Mouse (Mus musculus) liver, adult 2 months (tissue): Measurements from ENCODE around the gene Napsa. TPM values are rescaled to one million over a fixed set of nuclear protein-coding genes. Genes with fewer than 3 reads are reported as not detected.
A peak's percentile ranks its signal among the peaks of the same experiment; 100 is the strongest.

ENCODE experiments used
- DNase-seq: peaks from one replicate; pipeline ENCODE4 v3.0.0-alpha.2; 2011; ENCODE audit warnings: low read depth, low spot score; ENCODE audit errors: extremely low read depth
- H3K27ac ChIP-seq: fragments of 200-500 bp; replicated peaks from 2 replicates; pipeline ENCODE4 v1.5.1; 2012; ENCODE audit warnings: low read depth, mild to moderate bottlenecking, control low read depth, inconsistent platforms, low read length; ENCODE audit not compliant: insufficient read depth
- H3K27me3 ChIP-seq: fragments of 200-500 bp; 2 replicates; pipeline ENCODE4 v1.6.1; 2012; ENCODE audit warnings: mild to moderate bottlenecking, moderate library complexity, low read length, inconsistent platforms; ENCODE audit not compliant: control insufficient read depth, insufficient read depth
- H3K36me3 ChIP-seq: fragments of 200-500 bp; 2 replicates; pipeline ENCODE4 v1.6.1; 2012; ENCODE audit warnings: low read length, inconsistent platforms; ENCODE audit not compliant: control insufficient read depth, insufficient read depth
- H3K4me1 ChIP-seq: fragments of 200-500 bp; 2 replicates; pipeline ENCODE4 v1.6.1; 2011; ENCODE audit warnings: low read length; ENCODE audit not compliant: control insufficient read depth, insufficient read depth
- H3K4me3 ChIP-seq: fragments of 200-500 bp; 2 replicates; pipeline ENCODE4 v1.5.1; 2011; ENCODE audit warnings: low read depth, mild to moderate bottlenecking, control low read depth, low read length, moderate library complexity; ENCODE audit not compliant: insufficient read depth
- H3K79me2 ChIP-seq: fragments of 200-500 bp; 2 replicates; pipeline ENCODE4 v1.6.1; 2012; ENCODE audit warnings: inconsistent platforms, mild to moderate bottlenecking, low read length, moderate library complexity; ENCODE audit not compliant: control insufficient read depth, insufficient read depth
- H3K9ac ChIP-seq: fragments of 200-500 bp; 2 replicates; pipeline ENCODE4 v1.6.1; 2012; ENCODE audit warnings: low read depth, mild to moderate bottlenecking, control low read depth, inconsistent platforms, low read length
- CTCF ChIP-seq: fragments of 200-500 bp; IDR thresholded peaks from 2 replicates; pipeline ENCODE4 v1.5.1; 2011; ENCODE audit warnings: low read depth, low read length, control low read depth
- POLR2A ChIP-seq: fragments of 200-500 bp; IDR thresholded peaks from 2 replicates; pipeline ENCODE4 v1.6.1; 2011; ENCODE audit warnings: low read length, control low read depth; ENCODE audit not compliant: insufficient read depth; ENCODE audit errors: extremely low read depth
- WGBS: fragments of 180-500 bp; shearing (Covaris S2); methylation state at CpG from one replicate; pipeline ENCODE4 v1.1.7; 2018; 5-methylcytosine and 5-hydroxymethylcytosine counted together
- polyA plus RNA-seq: library from polyadenylated mRNA; depleted of rRNA; stranded (reverse); fragments of >200 nt; gene quantifications from 2 replicates; pipeline ENCODE4 v1.2.3, GENCODE M21; 2012
- total RNA-seq: library from RNA; depleted of rRNA; stranded (reverse); fragments of >200 nt; gene quantifications from 2 replicates; pipeline ENCODE4 v1.2.3, GENCODE M21; 2014

Napsa gene
- total and polyA plus RNA-seq, 2 experiments, result 0.65 to 1.7 TPM

DNA sequence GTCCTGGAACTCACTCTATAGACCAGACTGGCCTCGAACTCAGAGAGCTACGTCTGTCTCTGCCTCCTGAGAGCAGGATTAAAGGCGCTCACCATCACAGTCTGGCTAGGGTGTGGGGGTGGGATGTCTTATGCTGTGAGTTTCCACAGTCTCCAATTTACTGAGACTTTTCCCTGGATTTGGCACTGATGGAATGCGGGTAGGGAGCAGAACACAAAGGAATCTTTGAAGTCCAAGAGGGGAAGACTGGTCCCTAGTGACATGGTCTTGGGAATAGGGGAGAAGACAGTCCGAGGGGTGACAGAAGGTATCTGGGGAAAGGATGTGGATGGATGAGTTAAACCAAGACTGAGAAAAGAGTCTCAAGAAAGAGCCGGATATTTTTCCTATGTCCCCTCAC is 15.5 kb downstream of the Napsa start:
- peaks cover 6% of the 10 kb centered on the region; the same call in 1 of the 2 replicates for H3K27me3 ChIP-seq
- TF ChIP-seq CTCF (no peak), POLR2A (no peak)
- 57% methylated on average over 6 of the region's 6 CpGs for WGBS
- DNase-seq, result no peak
- H3K79me2 ChIP-seq, result no peaks in the 10 kb centered on the region
- no peak overlapping the region for H3K9ac ChIP-seq
- H3K4me1 ChIP-seq, result peaks cover 3% of the 10 kb centered on the region; the same call in 1 of the 2 replicates
- no peak overlapping the region for H3K27ac ChIP-seq
- no peak overlapping the region for H3K4me3 ChIP-seq
- no peaks in the 10 kb centered on the region for H3K36me3 ChIP-seq

DNA sequence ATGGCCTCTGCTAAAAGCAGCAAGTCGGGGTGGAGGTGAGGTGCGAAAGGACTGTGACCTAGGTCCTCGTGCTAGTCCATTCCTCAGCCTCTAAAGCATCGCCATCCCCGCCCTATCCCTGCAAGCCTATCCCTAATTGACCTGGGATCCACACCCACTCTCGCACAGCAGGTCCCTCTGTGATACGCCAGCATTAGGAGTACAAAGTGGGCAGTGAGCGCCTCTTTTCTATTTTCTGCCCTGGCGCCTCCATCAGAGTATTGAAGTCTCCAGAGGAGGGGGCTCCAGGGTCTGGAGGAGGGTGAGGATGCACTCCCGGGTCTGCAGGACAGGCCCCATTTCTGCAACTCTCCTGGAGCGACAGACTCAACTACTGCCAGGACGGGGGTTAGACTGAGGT is 16.2 kb downstream of the Napsa start:
- Histone ChIP-seq H3K4me3 (no peak overlapping the region), H3K4me1 (peaks cover 3% of the 10 kb centered on the region; the same call in 1 of the 2 replicates), H3K79me2 (no peaks in the 10 kb centered on the region), H3K36me3 (no peaks in the 10 kb centered on the region), H3K27ac (no peak overlapping the region), H3K27me3 (peaks cover 6% of the 10 kb centered on the region; the same call in 1 of the 2 replicates), H3K9ac (no peak overlapping the region)
- no peak for TF ChIP-seq CTCF
- TF ChIP-seq POLR2A, result no peak
- WGBS, result 20% methylated on average over 12 of the region's 12 CpGs
- DNase-seq, result no peak

DNA sequence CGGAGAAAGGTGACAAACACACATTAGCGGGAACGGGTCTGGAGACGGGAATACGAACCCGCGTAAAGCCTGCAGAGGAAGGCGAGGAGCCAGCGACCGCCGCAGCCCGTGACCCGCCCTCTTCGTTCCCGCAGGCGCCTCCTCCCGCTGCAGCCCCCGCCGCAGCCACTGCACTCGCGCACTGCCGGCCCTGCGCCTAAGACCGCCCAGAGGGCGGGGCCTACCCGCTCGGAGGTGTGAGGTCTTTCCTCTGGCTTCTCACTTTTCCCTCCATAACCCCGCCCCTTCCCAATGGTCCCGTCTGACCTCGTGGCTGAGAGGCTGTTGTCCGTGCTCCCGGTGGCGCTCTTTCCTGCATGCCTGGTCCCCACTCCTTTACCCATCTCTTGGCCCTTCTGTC is 17.0 kb downstream of the Napsa start:
- peak overlapping the region; percentile 32; the same call in 1 of the 2 replicates for H3K9ac ChIP-seq
- no peak for TF ChIP-seq POLR2A
- no peak for TF ChIP-seq CTCF
- H3K79me2 ChIP-seq, result no peaks in the 10 kb centered on the region
- peaks cover 6% of the 10 kb centered on the region; the same call in 1 of the 2 replicates for H3K27me3 ChIP-seq
- peak overlapping the region; percentile 52 for H3K4me3 ChIP-seq
- H3K36me3 ChIP-seq, result no peaks in the 10 kb centered on the region
- no peak overlapping the region for H3K27ac ChIP-seq
- H3K4me1 ChIP-seq, result peaks cover 3% of the 10 kb centered on the region; the same call in 1 of the 2 replicates
- 1% methylated on average over 33 of the region's 33 CpGs for WGBS
- DNase-seq, result peak; percentile 73

DNA sequence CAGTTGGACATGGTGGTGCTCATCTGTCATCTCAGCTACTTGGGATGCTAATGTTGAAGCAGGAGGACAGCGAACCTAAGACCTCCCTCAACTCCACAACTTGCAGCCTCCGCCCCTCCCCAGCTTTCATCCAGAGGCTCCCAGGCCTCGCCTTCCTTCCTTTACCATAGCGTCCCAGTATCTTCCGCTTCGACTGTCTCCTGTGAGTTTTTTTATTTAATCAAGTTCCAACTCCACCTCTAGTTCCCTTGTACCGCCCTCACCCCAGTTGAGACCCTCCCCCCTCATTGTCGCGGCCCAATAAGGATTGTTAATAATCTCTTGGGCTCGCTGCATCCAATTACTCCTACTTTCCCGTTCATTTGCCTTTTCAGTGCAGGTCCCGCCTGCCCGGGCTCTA is 17.8 kb downstream of the Napsa start:
- H3K36me3 ChIP-seq, result no peaks in the 10 kb centered on the region
- peak; percentile 30 for DNase-seq
- H3K79me2 ChIP-seq, result no peaks in the 10 kb centered on the region
- peaks cover 6% of the 10 kb centered on the region; the same call in 1 of the 2 replicates for H3K27me3 ChIP-seq
- TF ChIP-seq POLR2A (no peak), CTCF (no peak)
- no peak overlapping the region for H3K9ac ChIP-seq
- H3K27ac ChIP-seq, result no peak overlapping the region
- H3K4me1 ChIP-seq, result peaks cover 3% of the 10 kb centered on the region; the same call in 1 of the 2 replicates
- H3K4me3 ChIP-seq, result no peak overlapping the region
- 22% methylated on average over 13 of the region's 13 CpGs for WGBS

DNA sequence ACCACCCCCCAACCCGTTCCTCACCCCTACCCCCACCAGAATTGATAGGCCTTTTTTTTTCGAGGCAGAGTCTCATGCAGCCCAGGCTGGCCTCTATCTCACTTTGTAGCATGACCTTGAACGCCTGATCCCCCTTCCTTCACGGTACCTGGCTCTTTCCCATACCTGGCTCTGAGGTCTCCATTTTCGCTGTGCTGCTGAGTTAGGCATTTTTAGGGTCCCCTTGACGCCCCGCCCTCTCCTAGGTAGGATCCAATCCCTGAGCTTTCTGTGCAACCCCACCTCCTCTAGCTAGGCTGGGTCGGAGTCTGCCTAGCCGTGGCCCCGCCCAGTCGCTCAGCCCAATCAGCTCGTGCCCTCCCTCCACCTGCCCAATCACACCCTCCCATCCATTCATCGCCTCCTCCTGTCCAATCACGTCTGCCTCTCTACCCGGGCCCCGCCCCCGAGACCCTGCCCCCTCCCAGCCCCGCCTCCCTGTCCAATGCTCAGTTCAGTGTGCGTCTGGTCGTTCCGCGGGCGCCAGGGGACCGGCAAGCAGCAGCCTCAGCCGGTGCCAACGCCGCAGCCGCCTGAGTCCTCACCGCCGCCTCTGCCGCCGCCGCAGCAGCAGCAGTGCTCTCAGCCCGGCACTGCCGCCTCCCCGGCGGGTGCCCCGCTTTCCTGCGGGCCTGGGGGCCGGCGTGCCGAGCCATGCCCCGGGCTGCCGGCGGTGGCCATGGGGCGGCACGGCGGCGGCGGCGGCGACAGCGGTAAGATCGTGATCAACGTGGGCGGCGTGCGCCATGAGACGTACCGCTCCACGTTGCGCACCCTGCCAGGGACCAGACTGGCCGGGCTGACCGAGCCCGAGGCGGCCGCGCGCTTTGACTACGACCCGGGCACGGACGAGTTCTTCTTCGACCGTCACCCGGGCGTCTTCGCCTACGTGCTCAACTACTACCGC is 18.5 kb downstream of the Napsa start, which contains the start of gene Kcnc3:
Kcnc3 (plus strand) TSS at position 263 of the 946 bp plus-strand sequence.
- under 1% methylated on average over 77 of the region's 80 CpGs for WGBS
- DNase-seq, result peak; percentile 92
- Histone ChIP-seq H3K36me3 (no peaks in the 10 kb centered on the region), H3K4me3 (peak within 1 kb of the TSS; percentile 45; the same call in 1 of the 2 replicates), H3K9ac (peak within 1 kb of the TSS; percentile 82), H3K27me3 (peaks cover 6% of the 10 kb centered on the region; the same call in 1 of the 2 replicates), H3K79me2 (no peaks in the 10 kb centered on the region), H3K27ac (peak within 1 kb of the TSS; percentile 11; the same call in 1 of the 2 replicates), H3K4me1 (peaks cover 3% of the 10 kb centered on the region; the same call in 1 of the 2 replicates)
- peak; percentile 87 for TF ChIP-seq POLR2A
- TF ChIP-seq CTCF, result no peak
